8 mouse cellular contexts compared by ENCODE assay signal in genomic region chr9:84343435-84344095, GRCm38 (mm10).
A peak's percentile ranks its signal among the peaks of the same experiment; 100 is the strongest.
DNase-seq lines count a peak whose midpoint lies in the region; ATAC-seq lines count a peak whose summit lies in the region.

No protein-coding gene starts in this region.

- no peak overlapping the region for H3K4me2 ChIP-seq in intestine, embryonic 15.5 days (replicated peaks)

- no peak overlapping the region for H3K4me3 ChIP-seq in intestine, embryonic 15.5 days (replicated peaks)

- H3K36me3 ChIP-seq in intestine, embryonic 15.5 days = no peaks in the 10 kb centered on the region

- H3K4me1 ChIP-seq in intestine, embryonic 15.5 days (replicated peaks) = no peaks in the 10 kb centered on the region

- DNase-seq in WW6 (ENCODE audit: low read depth, low spot score) = peak; percentile 58
- DNase-seq in cerebellum, postnatal 36 days = peak; percentile 71 to 78
- peak; percentile 48 to 69 for DNase-seq in gastrocnemius, postnatal 4 days (ENCODE audit: low spot score in 2 of 2)
- peak; percentile 50 to 91 for DNase-seq in left cerebral cortex, adult 9 months (ENCODE audit: low spot score in 2 of 2)
- peak; percentile 91 to 92 for DNase-seq in right cerebral cortex, postnatal 10 days (ENCODE audit: low spot score in 2 of 2)
- peak; percentile 73 for DNase-seq in urinary bladder, postnatal 14 days (ENCODE audit: low spot score)

- no peaks in the 10 kb centered on the region for H3K27me3 ChIP-seq in intestine, embryonic 15.5 days (replicated peaks)

- ATAC-seq in intestine, embryonic 15.5 days = peak; percentile 88
- ATAC-seq in megakaryocyte progenitor cell, adult 5-6 weeks (replicated peaks; ENCODE audit: poor library complexity) = peak; percentile 100

- 18% methylated on average over 7 of the region's 7 CpGs for WGBS in intestine, embryonic 15.5 days

- no peaks in the 10 kb centered on the region for H3K9me3 ChIP-seq in intestine, embryonic 15.5 days

- H3K27ac ChIP-seq in intestine, embryonic 15.5 days = no peak overlapping the region

- H3K9ac ChIP-seq in intestine, embryonic 15.5 days = no peak overlapping the region
